Mouse (Mus musculus): Measurements from ENCODE around the gene Cfap97d1. TPM values are rescaled to one million over a fixed set of nuclear protein-coding genes. Genes with fewer than 3 reads are reported as not detected.

Cfap97d1 gene
- not detected in 2 replicates for polyA plus RNA-seq (2015; fragmentation: Nextera tagmentation; extraction: Ambion mirVana)

DNA sequence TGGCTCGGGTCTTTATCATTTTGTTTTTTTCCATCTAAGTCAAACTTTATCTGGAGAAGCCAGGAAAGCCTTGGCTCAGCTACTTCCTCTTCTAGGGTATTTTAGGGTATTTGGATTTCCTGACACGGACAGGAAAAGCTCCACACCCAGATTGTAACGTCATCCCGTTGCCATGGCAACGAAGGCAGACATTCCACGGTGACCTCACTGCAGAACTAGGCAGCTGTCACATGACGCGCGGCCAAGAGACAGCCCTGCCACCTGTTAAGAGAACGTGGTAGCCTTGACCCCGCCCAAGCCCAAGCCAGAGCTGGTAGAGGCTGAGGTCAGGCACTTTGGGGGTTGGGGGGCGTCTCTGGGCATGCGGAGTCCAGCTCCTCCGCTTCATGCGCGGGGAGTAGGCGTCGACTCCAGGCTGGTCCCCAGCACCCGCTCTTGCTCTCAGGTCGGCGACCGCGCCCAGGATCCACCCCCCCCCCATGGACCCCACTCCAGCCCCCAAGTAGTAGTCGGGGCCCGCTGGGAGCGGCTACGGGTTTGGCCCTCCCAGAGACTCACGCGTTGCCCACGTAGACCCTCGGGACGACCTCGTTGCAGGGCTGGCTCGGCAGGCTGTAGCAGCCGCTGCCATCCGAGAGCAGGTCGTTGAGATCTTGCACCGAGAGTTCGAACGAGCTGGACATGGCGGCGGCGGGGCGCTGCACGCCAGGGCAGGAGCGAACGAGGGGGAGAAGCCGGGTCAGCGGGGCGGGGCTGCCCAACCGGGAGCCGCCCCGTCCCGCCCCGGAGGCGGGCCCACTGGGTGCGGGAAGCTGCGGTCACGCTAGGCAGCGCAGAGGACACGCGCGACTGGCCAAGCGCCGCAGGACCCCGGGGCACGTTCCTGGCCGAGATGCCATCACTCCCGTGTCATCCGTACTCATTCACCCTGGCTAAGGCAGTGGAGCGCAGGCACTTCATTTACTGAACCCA lies at the start of gene Cfap97d1:
Gene Cfap97d1, plus strand, starts transcription at position 226 of the 972 bp plus-strand sequence.

GRCm38 (mm10) chr11:101966965-101967614 lies 17.0 kb upstream of the Cfap97d1 start, which contains the start of gene Sost:
Gene Sost (minus strand): TSS chr11:101967015.

DNA sequence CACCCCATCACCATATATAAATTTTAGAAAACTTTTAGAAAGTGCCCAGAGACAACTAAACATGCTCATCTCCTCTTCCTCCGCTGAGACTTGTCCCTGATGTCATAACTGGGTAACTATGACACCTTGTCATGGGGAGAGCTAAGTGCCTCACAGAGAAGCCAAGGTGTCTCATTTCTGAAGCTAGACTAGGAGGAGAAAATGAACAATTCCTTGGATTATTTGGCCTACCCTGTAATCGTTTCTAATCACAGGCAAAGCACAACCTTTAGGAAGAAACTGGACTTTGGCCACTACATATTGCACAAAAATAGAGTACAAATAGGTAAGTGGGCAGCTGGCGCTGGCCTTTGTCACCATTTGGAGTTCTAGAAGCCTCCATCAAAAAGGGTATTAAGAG lies 2.8 kb downstream of the Cfap97d1 start, which contains the start of gene Dusp3:
Gene Dusp3, minus strand, starts transcription at position 101 of the 400 bp plus-strand sequence.

GRCm38 (mm10) chr11:102028087-102028816 lies 44.2 kb downstream of the Cfap97d1 start, which contains the start of gene Mpp3:
Gene Mpp3 (minus strand): TSS chr11:102028461.

GRCm38 (mm10) chr11:102041350-102041949 lies 57.4 kb downstream of the Cfap97d1 start, which contains the start of gene Cd300lg:
Gene Cd300lg (plus strand): TSS chr11:102041509.

Other genes with a start within 250 kb of the Cfap97d1 start
- gene Etv4, start 198.9 kb upstream of the Cfap97d1 start, polyA plus RNA-seq (2015; fragmentation: Nextera tagmentation; extraction: Ambion mirVana): 0.49 and 0.59 TPM in 2 replicates
- gene Meox1, start 89.9 kb upstream of the Cfap97d1 start, polyA plus RNA-seq (2015; fragmentation: Nextera tagmentation; extraction: Ambion mirVana): 0.70 and 0.75 TPM in 2 replicates
- 0.06 TPM in 1 of 2 replicates, not detected in the other for gene Sost, start 17.3 kb upstream of the Cfap97d1 start, polyA plus RNA-seq (2015; fragmentation: Nextera tagmentation; extraction: Ambion mirVana)
- 11.4 and 14.5 TPM in 2 replicates for gene Dusp3, start 2.7 kb downstream of the Cfap97d1 start, polyA plus RNA-seq (2015; fragmentation: Nextera tagmentation; extraction: Ambion mirVana)
- gene Mpp3, start 44.2 kb downstream of the Cfap97d1 start, polyA plus RNA-seq (2015; fragmentation: Nextera tagmentation; extraction: Ambion mirVana): 1.3 and 1.5 TPM in 2 replicates
- 1.8 and 2.2 TPM in 2 replicates for gene Cd300lg, start 57.2 kb downstream of the Cfap97d1 start, polyA plus RNA-seq (2015; fragmentation: Nextera tagmentation; extraction: Ambion mirVana)
- 7.9 and 9.7 TPM in 2 replicates for gene Mpp2, start 104.2 kb downstream of the Cfap97d1 start, polyA plus RNA-seq (2015; fragmentation: Nextera tagmentation; extraction: Ambion mirVana)
- gene Ppy, start 117.0 kb downstream of the Cfap97d1 start, polyA plus RNA-seq (2015; fragmentation: Nextera tagmentation; extraction: Ambion mirVana): 0.72 TPM in 1 of 2 replicates, not detected in the other
- 1.3 and 3.6 TPM in 2 replicates for gene Pyy, start 123.6 kb downstream of the Cfap97d1 start, polyA plus RNA-seq (2015; fragmentation: Nextera tagmentation; extraction: Ambion mirVana)
- gene Nags, start 161.2 kb downstream of the Cfap97d1 start, polyA plus RNA-seq (2015; fragmentation: Nextera tagmentation; extraction: Ambion mirVana): 3.7 TPM in 2 replicates
- 10.9 and 12.3 TPM in 2 replicates for gene Tmem101, start 172.1 kb downstream of the Cfap97d1 start, polyA plus RNA-seq (2015; fragmentation: Nextera tagmentation; extraction: Ambion mirVana)
- 83.8 and 86.1 TPM in 2 replicates for gene Lsm12, start 201.0 kb downstream of the Cfap97d1 start, polyA plus RNA-seq (2015; fragmentation: Nextera tagmentation; extraction: Ambion mirVana)
- 17.9 and 21.1 TPM in 2 replicates for gene G6pc3, start 205.3 kb downstream of the Cfap97d1 start, polyA plus RNA-seq (2015; fragmentation: Nextera tagmentation; extraction: Ambion mirVana)
- gene Hdac5, start 245.9 kb downstream of the Cfap97d1 start, polyA plus RNA-seq (2015; fragmentation: Nextera tagmentation; extraction: Ambion mirVana): 21.8 and 29.1 TPM in 2 replicates

Data from spleen, postnatal 0 days (tissue).